Mouse (Mus musculus): Measurements from ENCODE around the gene Foxs1. TPM values are rescaled to one million over a fixed set of nuclear protein-coding genes. Genes with fewer than 3 reads are reported as not detected.
A peak's percentile ranks its signal among the peaks of the same experiment; 100 is the strongest.

Gene Foxs1
- polyA plus RNA-seq (2014; fragmentation: Nextera tagmentation; extraction: Ambion mirVana), result 3.9 and 4.8 TPM in 2 replicates

GRCm38 (mm10) chr2:152933048-152933447 lies at the start of gene Foxs1:
Gene Foxs1, minus strand, starts transcription at chr2:152933208.
- DNase-seq (peak; percentile 68), ATAC-seq (ENCODE audit: insufficient read depth) (peak; percentile 72)
- peak within 1 kb of the TSS; percentile 17 for H3K4me3 ChIP-seq (ENCODE audit: low read depth, low read length)
- H3K9ac ChIP-seq, result peak within 1 kb of the TSS; percentile 34
- WGBS, result 16% methylated on average over 9 of the region's 9 CpGs
- H3K4me2 ChIP-seq, result peak within 1 kb of the TSS; percentile 40
- TF ChIP-seq CTCF (IDR thresholded peaks at IDR 0.05; ENCODE audit: low read depth), result no peak
- peaks cover 7% of the 10 kb centered on the region; the same call in 1 of the 2 replicates for H3K27me3 ChIP-seq (ENCODE audit: insufficient read depth, low read length)
- H3K36me3 ChIP-seq (ENCODE audit: insufficient read depth), result no peaks in the 10 kb centered on the region
- H3K9me3 ChIP-seq (ENCODE audit: low read depth, low read length), result no peaks in the 10 kb centered on the region
- H3K4me1 ChIP-seq (ENCODE audit: insufficient read depth), result 0 out of 2 replicates have a peak, but pooled peaks cover 2% of the 10 kb centered on the region
- H3K27ac ChIP-seq (ENCODE audit: low read depth), result peak within 1 kb of the TSS; percentile 46; the same call in 1 of the 2 replicates

DNA sequence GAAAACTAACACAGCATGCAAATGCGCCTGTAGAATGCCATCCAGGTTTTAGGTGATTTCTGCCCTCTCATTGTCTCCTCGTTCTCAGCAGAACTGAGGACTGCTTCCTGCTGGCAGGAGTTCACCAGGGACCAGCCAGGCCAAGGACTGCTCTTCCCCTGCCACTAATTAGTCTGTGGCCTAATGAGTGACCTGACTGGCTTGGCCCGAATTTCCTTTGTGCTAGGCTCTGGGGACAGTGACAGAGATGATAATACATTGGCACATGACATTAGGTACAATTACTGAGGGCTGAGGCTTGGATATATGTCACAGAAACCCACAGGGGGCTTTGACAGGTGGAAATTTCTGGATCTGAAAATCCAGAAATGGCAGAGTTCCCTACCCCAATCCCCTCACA lies 44.0 kb upstream of the Foxs1 start:
- ATAC-seq (ENCODE audit: insufficient read depth), result no peak
- Histone ChIP-seq H3K4me2 (no peak overlapping the region), H3K4me1 (ENCODE audit: insufficient read depth) (no peaks in the 10 kb centered on the region), H3K36me3 (ENCODE audit: insufficient read depth) (no peaks in the 10 kb centered on the region), H3K27me3 (ENCODE audit: insufficient read depth, low read length) (no peaks in the 10 kb centered on the region), H3K9ac (no peak overlapping the region), H3K9me3 (ENCODE audit: low read depth, low read length) (no peaks in the 10 kb centered on the region), H3K27ac (ENCODE audit: low read depth) (no peak overlapping the region), H3K4me3 (ENCODE audit: low read depth, low read length) (no peak overlapping the region)
- no peak for TF ChIP-seq CTCF (IDR thresholded peaks at IDR 0.05; ENCODE audit: low read depth)
- no peak for DNase-seq
- WGBS, result 53% methylated on average over 3 of the region's 3 CpGs

DNA sequence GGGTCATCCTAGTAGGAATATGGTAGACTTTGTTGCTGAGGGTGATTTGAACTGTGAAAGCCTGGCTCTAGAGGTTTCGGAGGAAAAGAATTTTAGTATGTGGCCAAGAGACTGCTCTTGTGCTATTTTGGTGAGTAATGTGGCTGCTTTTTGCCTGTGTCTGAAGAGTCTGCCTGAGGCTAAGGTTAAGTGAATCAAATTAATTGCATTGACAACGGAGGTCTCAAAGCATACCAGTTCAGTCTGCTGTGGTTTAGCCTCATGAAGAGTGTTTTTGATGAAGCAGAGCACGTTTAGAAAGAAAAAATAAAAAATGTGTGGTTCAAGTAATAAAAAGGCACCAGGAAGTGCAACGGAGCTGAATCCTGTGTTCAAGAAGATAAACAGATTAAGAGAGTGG lies 32.5 kb upstream of the Foxs1 start:
- TF ChIP-seq CTCF (IDR thresholded peaks at IDR 0.05; ENCODE audit: low read depth), result no peak
- no peak overlapping the region for H3K4me3 ChIP-seq (ENCODE audit: low read depth, low read length)
- H3K4me1 ChIP-seq (ENCODE audit: insufficient read depth), result no peaks in the 10 kb centered on the region
- no peaks in the 10 kb centered on the region for H3K9me3 ChIP-seq (ENCODE audit: low read depth, low read length)
- H3K27ac ChIP-seq (ENCODE audit: low read depth), result no peak overlapping the region
- no peaks in the 10 kb centered on the region for H3K36me3 ChIP-seq (ENCODE audit: insufficient read depth)
- H3K4me2 ChIP-seq, result no peak overlapping the region
- ATAC-seq (ENCODE audit: insufficient read depth) (no peak), DNase-seq (no peak)
- no peak overlapping the region for H3K9ac ChIP-seq
- WGBS, result 64% methylated on average over 4 of the region's 4 CpGs
- H3K27me3 ChIP-seq (ENCODE audit: insufficient read depth, low read length), result no peaks in the 10 kb centered on the region

- no peaks in the 10 kb centered on the region for H3K9me3 ChIP-seq (ENCODE audit: low read depth, low read length)
- H3K4me1 ChIP-seq (ENCODE audit: insufficient read depth), result no peaks in the 10 kb centered on the region
- WGBS, result 2% methylated on average over 34 of the region's 34 CpGs
- no peak for TF ChIP-seq CTCF (IDR thresholded peaks at IDR 0.05; ENCODE audit: low read depth)
- no peaks in the 10 kb centered on the region for H3K36me3 ChIP-seq (ENCODE audit: insufficient read depth)
- ATAC-seq (ENCODE audit: insufficient read depth), result peak; percentile 96
- peak; percentile 90 for DNase-seq
- no peak within 1 kb of the TSS for H3K27ac ChIP-seq (ENCODE audit: low read depth)
- H3K4me2 ChIP-seq, result peak within 1 kb of the TSS; percentile 76
- H3K27me3 ChIP-seq (ENCODE audit: insufficient read depth, low read length), result no peaks in the 10 kb centered on the region
- peak within 1 kb of the TSS; percentile 44 for H3K4me3 ChIP-seq (ENCODE audit: low read depth, low read length)
- H3K9ac ChIP-seq, result peak within 1 kb of the TSS; percentile 46; the same call in 1 of the 2 replicates
Observed at GRCm38 (mm10) chr2:152962091-152962793, 29.2 kb upstream of the Foxs1 start, which contains the start of gene Ttll9. Gene Ttll9, plus strand, starts transcription at chr2:152962485.

DNA sequence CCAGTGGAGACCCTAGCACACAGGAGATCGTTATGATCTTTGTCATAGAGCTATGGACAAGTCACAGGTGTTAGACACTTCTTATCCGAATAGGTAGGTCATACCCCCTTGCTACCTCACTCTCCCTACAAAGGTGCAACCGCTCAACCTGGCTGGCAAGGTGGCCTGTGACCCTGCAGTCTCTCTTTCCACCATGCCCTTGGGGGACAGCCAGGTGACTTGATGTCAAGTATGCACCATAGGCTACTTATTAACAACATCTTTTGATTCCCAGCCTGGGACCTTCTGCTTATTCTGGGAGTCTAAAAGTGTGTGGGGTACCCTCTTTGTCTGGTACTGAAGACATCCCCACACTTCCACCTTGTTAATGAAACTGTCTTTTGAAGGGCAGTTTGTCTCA lies 25.1 kb upstream of the Foxs1 start:
- no peak overlapping the region for H3K4me2 ChIP-seq
- DNase-seq (no peak), ATAC-seq (ENCODE audit: insufficient read depth) (no peak)
- TF ChIP-seq CTCF (IDR thresholded peaks at IDR 0.05; ENCODE audit: low read depth), result no peak
- no peaks in the 10 kb centered on the region for H3K4me1 ChIP-seq (ENCODE audit: insufficient read depth)
- no peak overlapping the region for H3K27ac ChIP-seq (ENCODE audit: low read depth)
- H3K4me3 ChIP-seq (ENCODE audit: low read depth, low read length), result no peak overlapping the region
- no peaks in the 10 kb centered on the region for H3K36me3 ChIP-seq (ENCODE audit: insufficient read depth)
- 65% methylated on average over 3 of the region's 3 CpGs for WGBS
- no peak overlapping the region for H3K9ac ChIP-seq
- peaks cover 9% of the 10 kb centered on the region; the same call in 1 of the 2 replicates for H3K27me3 ChIP-seq (ENCODE audit: insufficient read depth, low read length)
- no peaks in the 10 kb centered on the region for H3K9me3 ChIP-seq (ENCODE audit: low read depth, low read length)

- H3K4me2 ChIP-seq, result peak overlapping the region; percentile 98
- no peak overlapping the region for H3K27ac ChIP-seq (ENCODE audit: low read depth)
- 12% methylated on average over 13 of the region's 13 CpGs for WGBS
- H3K9me3 ChIP-seq (ENCODE audit: low read depth, low read length), result no peaks in the 10 kb centered on the region
- H3K36me3 ChIP-seq (ENCODE audit: insufficient read depth), result no peaks in the 10 kb centered on the region
- H3K4me1 ChIP-seq (ENCODE audit: insufficient read depth), result no peaks in the 10 kb centered on the region
- peak overlapping the region; percentile 56 for H3K4me3 ChIP-seq (ENCODE audit: low read depth, low read length)
- H3K27me3 ChIP-seq (ENCODE audit: insufficient read depth, low read length), result peaks cover 59% of the 10 kb centered on the region
- peak; percentile 26 for DNase-seq
- TF ChIP-seq CTCF (IDR thresholded peaks at IDR 0.05; ENCODE audit: low read depth), result no peak
- H3K9ac ChIP-seq, result peak overlapping the region; percentile 56; the same call in 1 of the 2 replicates
- 0 out of 2 replicates have a peak, but pooled peaks have one; percentile 36 for ATAC-seq (ENCODE audit: insufficient read depth)
Observed at GRCm38 (mm10) chr2:152951850-152952720, 19.1 kb upstream of the Foxs1 start.

Data from lung, embryonic 14.5 days (tissue).